Mouse (Mus musculus): ENCODE data around the gene Fbxl18. TPM values are rescaled to one million over a fixed set of nuclear protein-coding genes. Genes with fewer than 3 reads are reported as not detected.
"Not testable (repeated sequence)": the region's sequence is repeated elsewhere in the genome, so short reads cannot be mapped to it uniquely, and the experiment has no call there.

Fbxl18 gene
- polyA plus RNA-seq, 1 experiment from 2014 or later = 17.8 TPM

DNA sequence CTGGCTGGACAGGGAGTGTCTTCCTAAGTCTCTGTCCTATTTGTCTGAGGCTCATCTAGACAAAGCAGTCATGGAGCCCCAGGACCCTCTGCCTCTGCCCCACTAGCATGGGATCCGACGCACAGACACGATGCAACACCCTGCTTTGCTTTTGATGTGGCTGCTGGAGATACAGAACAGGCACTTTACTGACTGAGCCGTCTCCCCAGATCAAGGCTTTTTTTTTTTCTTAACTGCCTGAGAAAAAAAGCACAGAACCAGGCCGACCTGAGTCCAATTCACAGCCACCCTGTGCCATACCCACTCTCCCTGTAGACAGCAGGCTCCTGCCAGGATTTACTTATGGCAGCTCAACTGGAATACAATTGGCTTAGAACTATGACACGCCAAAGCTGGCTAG, 3.8 kb downstream of the Fbxl18 start:
- Histone ChIP-seq H3K9ac (no peak overlapping the region), H3K36me3 (peaks cover 9% of the 10 kb centered on the region), H3K4me1 (peaks cover 24% of the 10 kb centered on the region), H3K4me3 (replicated peaks) (no peak overlapping the region), H3K27me3 (no peaks in the 10 kb centered on the region), H3K27ac (no peak overlapping the region), H3K4me2 (no peak overlapping the region), H3K9me3 (replicated peaks) (no peaks in the 10 kb centered on the region)
- no peak for ATAC-seq (replicated peaks; ENCODE audit: low FRiP score)
- 67% methylated on average over 6 of the region's 6 CpGs for WGBS

DNA sequence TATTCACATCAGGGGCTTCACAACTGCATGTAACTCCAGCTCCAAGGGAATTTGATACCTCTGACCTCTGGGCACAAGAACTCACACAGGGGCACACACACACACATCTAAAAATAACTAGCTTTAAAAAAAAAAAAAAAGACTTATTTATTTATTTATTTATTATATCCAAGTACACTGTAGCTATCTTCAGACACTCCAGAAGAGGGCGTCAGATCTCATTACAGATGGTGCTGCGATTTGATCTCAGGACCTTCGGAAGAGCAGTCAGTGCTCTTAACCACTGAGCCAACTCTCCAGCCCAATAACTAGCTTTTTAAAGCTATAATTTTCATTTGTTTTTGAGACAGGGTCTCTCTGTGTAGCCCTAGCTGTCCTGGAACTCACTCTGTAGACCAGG, 7.7 kb downstream of the Fbxl18 start:
- H3K4me1 ChIP-seq; H3K9me3 ChIP-seq (replicated peaks); ATAC-seq (replicated peaks; ENCODE audit: low FRiP score); H3K27me3 ChIP-seq; H3K4me2 ChIP-seq; H3K9ac ChIP-seq; H3K27ac ChIP-seq; H3K4me3 ChIP-seq (replicated peaks): not testable (repeated sequence)
- peaks cover 44% of the 10 kb centered on the region for H3K36me3 ChIP-seq
- WGBS = 89% methylated on average over 3 of the region's 3 CpGs

GRCm38 (mm10) chr5:142886761-142887160, 8.5 kb downstream of the Fbxl18 start:
- 96% methylated on average over 20 of the region's 20 CpGs for WGBS

DNA sequence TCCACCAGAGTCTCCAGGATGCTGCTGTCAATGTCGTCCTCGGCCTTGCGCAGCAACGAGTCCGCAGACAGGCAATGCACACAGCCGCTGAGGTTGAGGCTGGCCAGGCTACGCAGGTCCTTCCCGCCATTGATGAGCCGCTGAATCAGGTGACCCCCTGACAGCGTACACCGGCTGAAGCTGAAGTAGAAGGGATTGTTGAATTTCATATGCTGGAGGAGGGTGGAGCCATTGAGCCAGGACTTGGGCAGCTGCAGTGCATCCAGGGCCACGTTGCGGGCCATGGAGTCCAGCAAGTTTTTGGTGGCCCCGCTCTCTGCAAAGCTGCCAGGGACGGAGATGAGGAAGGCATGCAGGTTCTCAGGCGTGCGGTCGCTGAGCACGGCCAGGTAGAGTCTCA, 9.0 kb downstream of the Fbxl18 start:
- no peaks in the 10 kb centered on the region for H3K9me3 ChIP-seq (replicated peaks)
- H3K27ac ChIP-seq = no peak overlapping the region
- H3K9ac ChIP-seq = no peak overlapping the region
- WGBS = 95% methylated on average over 19 of the region's 19 CpGs
- ATAC-seq (replicated peaks; ENCODE audit: low FRiP score) = no peak
- no peak overlapping the region for H3K4me3 ChIP-seq (replicated peaks)
- H3K4me2 ChIP-seq = no peak overlapping the region
- H3K4me1 ChIP-seq = peaks cover 12% of the 10 kb centered on the region
- H3K27me3 ChIP-seq = no peaks in the 10 kb centered on the region
- H3K36me3 ChIP-seq = peaks cover 50% of the 10 kb centered on the region

More at GRCm38 (mm10) chr5:142886761-142887160, 8.5 kb downstream of the Fbxl18 start:
- H3K9ac ChIP-seq = no peak overlapping the region
- no peak for ATAC-seq (replicated peaks; ENCODE audit: low FRiP score)
- H3K27me3 ChIP-seq = no peaks in the 10 kb centered on the region
- H3K9me3 ChIP-seq (replicated peaks) = no peaks in the 10 kb centered on the region
- H3K4me3 ChIP-seq (replicated peaks) = no peak overlapping the region
- peaks cover 7% of the 10 kb centered on the region; the same call in 1 of the 2 replicates for H3K4me1 ChIP-seq
- peaks cover 49% of the 10 kb centered on the region for H3K36me3 ChIP-seq
- no peak overlapping the region for H3K4me2 ChIP-seq
- no peak overlapping the region for H3K27ac ChIP-seq

GRCm38 (mm10) chr5:142882471-142882870, 12.8 kb downstream of the Fbxl18 start:
- no peak for ATAC-seq (replicated peaks; ENCODE audit: low FRiP score)
- no peak overlapping the region for H3K4me2 ChIP-seq
- peaks cover 61% of the 10 kb centered on the region for H3K36me3 ChIP-seq
- no peaks in the 10 kb centered on the region for H3K9me3 ChIP-seq (replicated peaks)
- 90% methylated on average over 11 of the region's 11 CpGs for WGBS
- no peak overlapping the region for H3K4me3 ChIP-seq (replicated peaks)
- H3K27ac ChIP-seq = no peak overlapping the region
- no peaks in the 10 kb centered on the region for H3K27me3 ChIP-seq
- no peak overlapping the region for H3K9ac ChIP-seq
- peaks cover 31% of the 10 kb centered on the region for H3K4me1 ChIP-seq

DNA sequence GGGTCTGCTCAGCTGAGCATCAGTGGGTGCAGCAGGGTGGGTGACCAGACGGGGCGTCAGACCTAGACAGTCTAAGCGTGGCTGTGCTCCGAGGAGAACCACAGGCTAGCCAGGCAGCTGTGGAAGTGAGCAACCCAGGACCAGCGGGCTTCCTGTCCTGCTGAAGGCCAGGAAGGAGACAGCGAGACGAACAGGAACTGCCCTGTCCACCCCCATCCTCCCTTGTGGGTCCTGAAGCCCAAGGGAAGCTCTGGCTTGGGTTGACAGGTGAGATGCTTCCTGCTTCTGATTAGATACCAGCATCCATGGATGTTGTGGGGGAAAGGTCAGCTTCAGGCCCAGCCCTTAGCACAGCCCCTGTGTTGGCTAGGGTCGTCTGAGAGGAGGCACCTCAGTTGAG, 13.3 kb downstream of the Fbxl18 start:
- Histone ChIP-seq H3K27ac (peak overlapping the region; percentile 86), H3K4me3 (replicated peaks) (no peak overlapping the region), H3K4me2 (no peak overlapping the region), H3K27me3 (no peaks in the 10 kb centered on the region), H3K9me3 (replicated peaks) (no peaks in the 10 kb centered on the region), H3K36me3 (peaks cover 60% of the 10 kb centered on the region), H3K9ac (no peak overlapping the region), H3K4me1 (peaks cover 35% of the 10 kb centered on the region)
- no peak for ATAC-seq (replicated peaks; ENCODE audit: low FRiP score)
- 72% methylated on average over 8 of the region's 8 CpGs for whole genome bisulfite sequencing

DNA sequence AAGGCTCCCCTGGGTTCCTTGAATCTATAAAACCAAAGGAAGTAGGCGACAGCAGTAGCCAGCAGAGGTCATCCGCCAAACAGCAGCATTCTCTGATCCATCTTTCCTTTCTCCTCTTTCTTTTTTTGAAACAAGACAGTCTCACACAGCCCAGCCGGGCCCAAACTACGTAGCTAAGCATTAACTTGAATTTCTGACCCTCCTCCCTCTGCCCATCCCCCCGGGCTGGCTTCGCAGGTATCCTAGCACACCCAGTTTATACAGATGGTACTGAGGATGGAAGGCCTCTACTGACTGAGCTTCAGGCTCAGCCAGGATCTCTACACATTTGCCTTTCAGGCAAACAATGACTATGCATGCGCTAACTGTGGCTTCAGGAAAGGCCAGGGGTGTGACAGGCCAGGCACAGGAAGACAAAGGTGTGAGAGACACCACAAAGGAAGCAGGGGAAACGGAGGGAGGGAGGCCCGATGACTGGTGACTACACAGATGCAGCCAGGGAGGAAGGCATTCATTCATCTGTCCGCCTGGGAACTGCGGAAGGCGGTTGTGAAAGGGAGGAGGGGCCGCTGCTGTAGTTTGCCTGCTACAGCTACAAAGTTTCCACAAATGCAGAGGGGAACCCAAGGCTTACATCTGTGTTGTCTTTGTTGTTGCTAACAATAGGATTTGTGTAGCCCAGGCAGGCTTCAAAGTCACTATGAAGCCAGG, 14.3 kb downstream of the Fbxl18 start:
- Histone ChIP-seq H3K4me2 (no peak overlapping the region), H3K27ac (peak overlapping the region; percentile 86), H3K27me3 (no peaks in the 10 kb centered on the region), H3K4me1 (peaks cover 35% of the 10 kb centered on the region), H3K9me3 (replicated peaks) (no peaks in the 10 kb centered on the region), H3K9ac (0 out of 2 replicates have a peak overlapping the region, but pooled peaks have one; percentile 21), H3K4me3 (replicated peaks) (no peak overlapping the region), H3K36me3 (peaks cover 55% of the 10 kb centered on the region)
- peak; percentile 10; the same call in 1 of the 2 replicates for ATAC-seq (replicated peaks; ENCODE audit: low FRiP score)
- WGBS = 32% methylated on average over 13 of the region's 13 CpGs

DNA sequence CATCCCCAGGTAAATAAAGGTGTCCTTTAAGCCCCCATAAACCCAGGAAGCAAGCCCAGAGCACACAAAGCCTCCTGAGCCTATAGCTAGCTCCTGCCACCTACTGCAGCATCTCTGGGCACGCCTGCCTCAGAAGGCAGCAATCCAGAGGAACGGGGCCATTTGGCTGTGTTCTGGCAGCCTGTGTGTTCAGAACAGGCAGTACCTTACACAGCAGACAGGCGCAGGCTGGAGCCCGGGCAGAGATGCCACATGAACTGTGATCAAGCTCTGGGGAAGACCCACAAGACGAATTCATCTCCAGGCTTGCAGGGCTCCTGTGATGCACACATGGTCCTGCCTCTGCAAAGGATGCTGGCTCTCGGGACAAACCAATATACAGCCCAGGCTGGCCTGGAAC, 15.0 kb downstream of the Fbxl18 start:
- WGBS = 71% methylated on average over 6 of the region's 6 CpGs
- Histone ChIP-seq H3K4me1 (peaks cover 35% of the 10 kb centered on the region), H3K27me3 (no peaks in the 10 kb centered on the region), H3K27ac (peak overlapping the region; percentile 86), H3K4me3 (replicated peaks) (no peak overlapping the region), H3K36me3 (peaks cover 55% of the 10 kb centered on the region), H3K9ac (no peak overlapping the region), H3K9me3 (replicated peaks) (no peaks in the 10 kb centered on the region), H3K4me2 (no peak overlapping the region)
- ATAC-seq (replicated peaks; ENCODE audit: low FRiP score) = no peak

DNA sequence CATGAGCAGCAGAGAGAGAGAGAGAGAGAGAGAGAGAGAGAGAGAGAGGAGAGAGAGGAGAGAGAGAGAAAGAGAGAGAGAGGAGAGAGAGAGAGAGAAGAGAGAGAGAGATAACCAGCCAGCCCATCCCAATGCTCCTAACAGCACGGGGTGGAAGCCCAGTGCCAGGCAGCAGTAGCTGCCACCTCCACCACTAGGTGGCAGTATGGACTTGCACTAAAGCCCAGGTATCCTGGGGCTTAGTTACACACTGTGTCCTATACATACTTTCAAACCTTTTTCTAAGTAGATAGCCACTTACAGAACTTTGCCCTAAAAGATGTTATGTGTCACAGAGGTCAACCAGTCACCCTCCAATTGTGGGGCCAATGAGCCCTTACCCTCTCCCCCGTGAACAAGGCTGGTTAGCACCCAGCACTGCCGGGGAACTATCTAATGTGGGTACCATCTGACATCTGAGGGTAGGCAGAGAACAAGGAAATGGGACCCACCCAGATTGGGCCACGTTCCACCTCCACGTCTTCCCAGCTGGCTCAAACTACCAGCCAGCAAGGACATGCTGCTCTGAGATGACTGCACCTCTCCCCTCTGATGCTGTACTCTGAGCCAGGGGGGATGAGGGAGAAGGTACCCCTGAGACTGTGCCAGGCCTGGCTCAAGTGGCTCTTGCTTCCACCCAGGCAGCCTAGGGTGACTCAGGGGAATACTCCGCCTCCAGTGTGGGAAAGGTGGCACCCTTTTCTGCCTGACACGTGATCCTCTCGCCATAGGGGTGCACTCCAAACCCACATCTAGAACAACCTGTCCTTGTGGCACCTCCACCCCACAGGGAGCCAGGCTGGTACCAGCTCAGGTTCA, 15.7 kb downstream of the Fbxl18 start:
- Histone ChIP-seq H3K9me3 (replicated peaks) (no peaks in the 10 kb centered on the region), H3K27ac (peak overlapping the region; percentile 86; the same call in 1 of the 2 replicates), H3K27me3 (no peaks in the 10 kb centered on the region), H3K4me1 (peaks cover 35% of the 10 kb centered on the region), H3K9ac (no peak overlapping the region), H3K4me3 (replicated peaks) (no peak overlapping the region), H3K36me3 (peaks cover 54% of the 10 kb centered on the region), H3K4me2 (no peak overlapping the region)
- peak; percentile 74 for ATAC-seq (replicated peaks; ENCODE audit: low FRiP score)
- 66% methylated on average over 8 of the region's 8 CpGs for WGBS

DNA sequence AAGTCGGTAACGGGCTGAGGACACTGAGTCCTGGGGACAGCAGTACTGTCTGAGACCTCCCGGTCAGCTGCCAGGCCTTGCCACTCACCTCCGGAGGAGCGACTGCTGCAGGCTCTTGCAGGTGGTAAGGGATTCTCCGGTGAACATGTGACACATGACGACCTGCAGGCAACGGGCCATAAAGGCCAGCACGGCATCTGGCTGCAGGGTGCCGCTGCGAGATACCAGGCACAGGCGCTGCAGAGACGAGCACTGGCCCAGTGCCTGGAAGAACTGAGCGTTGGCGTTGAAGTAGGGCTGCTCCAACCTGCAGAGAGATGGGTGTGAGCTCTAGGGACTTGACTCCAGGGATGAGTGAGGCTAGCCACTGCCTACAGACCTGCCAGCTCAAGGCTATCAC, 16.7 kb downstream of the Fbxl18 start:
- 81% methylated on average over 15 of the region's 15 CpGs for WGBS
- Histone ChIP-seq H3K4me2 (no peak overlapping the region), H3K4me3 (replicated peaks) (no peak overlapping the region), H3K27ac (no peak overlapping the region), H3K27me3 (no peaks in the 10 kb centered on the region), H3K9me3 (replicated peaks) (no peaks in the 10 kb centered on the region), H3K9ac (no peak overlapping the region), H3K4me1 (peaks cover 35% of the 10 kb centered on the region), H3K36me3 (peaks cover 54% of the 10 kb centered on the region)
- no peak for ATAC-seq (replicated peaks; ENCODE audit: low FRiP score)

DNA sequence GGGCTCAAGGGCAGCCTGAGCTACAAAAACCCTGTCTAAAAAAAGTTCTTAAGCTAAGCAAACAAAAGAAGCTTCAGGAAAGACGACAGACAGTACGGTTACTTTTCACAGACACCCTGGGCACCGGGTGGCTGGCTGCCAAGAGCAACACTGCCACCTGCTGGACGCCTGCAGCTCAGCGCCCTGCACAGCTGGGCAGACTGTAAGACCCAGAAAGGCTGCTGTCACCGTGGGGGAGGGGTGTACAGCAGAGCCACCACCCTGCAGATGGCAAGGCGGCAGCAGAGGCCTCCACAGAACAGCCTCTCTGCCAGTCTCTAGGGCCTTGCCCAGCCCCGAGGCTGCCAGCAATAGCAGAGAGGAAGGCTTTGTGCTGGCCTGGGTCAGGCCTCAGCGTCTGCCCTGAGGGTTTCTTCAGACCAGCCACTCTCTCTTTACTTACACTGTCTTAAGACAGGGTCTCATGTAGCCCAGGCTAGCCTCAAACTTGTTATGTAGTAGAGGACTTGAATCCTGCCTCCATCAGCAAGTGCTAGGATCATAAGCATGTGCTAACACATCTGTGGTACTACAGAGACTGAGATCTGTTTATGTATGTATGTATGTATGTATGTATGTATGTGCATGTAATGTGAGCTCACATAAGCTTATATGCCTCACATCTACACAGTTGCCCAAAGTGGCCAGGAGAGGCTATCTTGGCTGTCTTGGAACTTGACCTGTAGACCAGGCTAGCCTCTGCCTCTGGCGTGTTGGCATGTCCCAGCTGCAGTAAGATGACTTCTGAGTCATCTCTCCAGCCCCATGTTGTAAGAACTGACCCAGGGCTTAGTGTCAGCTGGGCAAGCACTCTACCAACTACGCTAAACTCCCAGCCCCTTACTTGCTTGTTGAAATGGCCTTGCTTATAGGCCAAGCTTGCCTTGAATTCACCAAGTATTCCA, 17.6 kb downstream of the Fbxl18 start:
- peaks cover 34% of the 10 kb centered on the region for H3K4me1 ChIP-seq
- H3K4me2 ChIP-seq = no peak overlapping the region
- H3K27me3 ChIP-seq = no peaks in the 10 kb centered on the region
- H3K9me3 ChIP-seq (replicated peaks) = no peaks in the 10 kb centered on the region
- H3K36me3 ChIP-seq = peaks cover 51% of the 10 kb centered on the region
- H3K4me3 ChIP-seq (replicated peaks) = no peak overlapping the region
- H3K9ac ChIP-seq = no peak overlapping the region
- ATAC-seq (replicated peaks; ENCODE audit: low FRiP score) = peak; percentile 51; the same call in 1 of the 2 replicates
- no peak overlapping the region for H3K27ac ChIP-seq
- 30% methylated on average over 11 of the region's 11 CpGs for WGBS

Measured in kidney, embryonic 15.5 days (tissue).